Mouse (Mus musculus) CD4-positive, CD25-positive, alpha-beta regulatory T cell (primary cell): Measurements from ENCODE around the gene Xpc. TPM values are rescaled to one million over a fixed set of nuclear protein-coding genes. Genes with fewer than 3 reads are reported as not detected.

ENCODE experiments used
- polyA plus RNA-seq: library from polyadenylated mRNA; unstranded; fragments of 100-300 nt; shearing (Covaris generic); gene quantifications from one replicate; pipeline ENCODE4 v1.2.1, GENCODE M21; 2017

Gene Xpc
- 36.3 TPM for polyA plus RNA-seq

DNA sequence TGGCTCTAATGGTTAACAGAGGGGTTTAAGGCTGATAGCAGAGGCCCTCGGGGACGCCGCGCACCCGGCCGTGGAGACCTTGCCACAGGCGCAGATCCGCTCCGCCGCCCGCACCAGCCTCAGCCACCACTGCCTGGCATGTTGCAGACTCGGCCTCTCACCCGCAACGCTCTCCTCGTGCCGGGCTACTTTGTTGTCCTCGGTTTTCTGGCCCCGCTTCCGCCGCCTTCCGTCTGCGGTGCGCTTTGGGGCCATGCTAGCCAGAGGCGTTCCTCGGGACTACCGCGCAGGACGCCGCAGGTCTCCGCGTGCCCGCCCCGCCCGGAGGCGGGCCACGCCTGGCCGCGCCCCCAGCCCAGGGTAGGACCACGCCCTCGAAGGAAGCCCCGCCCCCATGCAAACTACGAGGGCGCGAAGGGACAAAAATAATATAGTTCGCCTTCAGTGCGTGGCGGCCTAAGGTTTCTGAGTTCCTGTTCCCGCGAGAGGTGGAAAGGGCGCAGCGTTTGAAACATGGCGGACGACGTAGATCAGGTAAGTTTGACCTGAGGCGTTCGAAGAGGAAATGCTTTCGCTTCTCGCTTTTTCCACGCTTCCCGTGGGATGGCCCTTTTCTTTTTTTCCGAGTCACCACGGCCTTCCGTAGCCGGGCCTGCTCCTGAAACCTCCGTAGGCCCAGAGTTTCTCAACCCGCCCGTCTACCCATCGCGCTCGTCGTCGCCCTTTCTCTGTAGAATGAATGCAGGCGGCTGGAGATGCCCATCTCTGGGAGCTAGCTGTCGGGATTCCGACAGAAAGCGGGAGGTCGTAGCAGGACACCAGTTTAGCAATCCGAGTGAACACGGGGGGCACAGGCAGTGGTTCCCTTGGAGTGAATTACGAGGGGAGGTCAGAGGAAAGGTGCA lies at the start of gene Xpc, which contains the start of gene Lsm3:
TSS of gene Xpc (minus strand) at position 344 of the 905 bp plus-strand sequence.
TSS of gene Lsm3 (plus strand) at position 384 of the 905 bp plus-strand sequence.

DNA sequence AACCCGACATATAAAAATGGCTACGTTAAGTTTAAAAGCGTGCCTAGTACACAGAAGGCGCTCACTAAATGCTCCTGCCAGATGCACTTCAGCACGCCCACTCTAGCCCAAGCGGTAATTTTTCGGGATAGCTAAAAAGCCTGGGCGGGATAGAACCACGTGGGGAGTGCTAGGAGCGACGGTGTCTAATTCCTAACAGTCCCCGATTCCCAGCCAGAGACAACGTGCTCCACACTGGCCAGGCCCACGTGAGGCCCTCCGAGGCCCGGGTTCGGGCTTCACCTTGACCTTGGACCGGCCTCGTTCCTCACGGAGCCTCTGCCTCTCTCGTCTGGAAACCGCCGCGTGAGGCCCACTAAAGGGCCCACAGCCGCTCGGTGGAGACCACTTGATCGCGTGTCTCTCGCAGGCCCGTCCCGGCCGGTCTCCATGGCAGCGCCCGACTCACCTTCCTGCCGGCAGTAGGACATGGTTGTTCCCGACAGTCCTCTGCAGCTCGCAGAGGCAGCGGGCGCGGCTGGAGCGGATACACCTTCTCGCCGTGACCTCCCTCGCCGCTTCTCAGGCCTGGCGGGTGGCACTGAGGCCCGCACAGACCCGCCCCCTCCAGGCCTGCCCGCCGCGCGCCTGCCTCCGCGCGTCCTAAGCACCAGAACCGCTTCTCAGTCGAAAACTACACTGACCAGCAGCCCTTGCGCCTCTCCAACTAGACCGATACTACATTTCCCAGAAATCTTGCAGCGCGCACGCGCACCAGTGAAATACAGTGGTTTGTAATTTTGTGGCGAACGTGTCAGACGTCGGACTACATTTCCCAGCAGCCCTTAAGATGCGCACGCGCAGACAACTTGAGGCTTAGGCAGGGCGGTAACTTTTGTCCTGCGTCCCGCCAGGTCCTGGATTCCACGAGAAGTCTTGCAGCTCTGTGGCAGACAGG lies 42.6 kb downstream of the Xpc start, which contains the start of the genes Chchd4 and Tmem43:
TSS of gene Chchd4 (minus strand) at position 679 of the 937 bp plus-strand sequence.
TSS of gene Tmem43 (plus strand) at position 836 of the 937 bp plus-strand sequence.

Other genes with a start within 250 kb of the Xpc start
- gene Wnt7a, start 104.5 kb downstream of the Xpc start, polyA plus RNA-seq: not detected
- gene Chchd4, start 42.3 kb downstream of the Xpc start, polyA plus RNA-seq: 15.1 TPM
- gene Tmem43, start 42.2 kb downstream of the Xpc start, polyA plus RNA-seq: 63.9 TPM
- 128 TPM for gene Lsm3, start within 50 bp of the Xpc start, polyA plus RNA-seq
- gene Slc6a6, start 168.2 kb upstream of the Xpc start, polyA plus RNA-seq: 87.2 TPM